Mouse (Mus musculus) right cerebral cortex, postnatal 10 days (tissue): ENCODE results near the gene Tmem179.

Source experiments
- DNase-seq, 2 experiments: peaks; one replicate each; pipeline ENCODE4 v3.0.0; 2021; ENCODE audit warnings: low spot score in 2 of 2

Tmem179 gene

DNA sequence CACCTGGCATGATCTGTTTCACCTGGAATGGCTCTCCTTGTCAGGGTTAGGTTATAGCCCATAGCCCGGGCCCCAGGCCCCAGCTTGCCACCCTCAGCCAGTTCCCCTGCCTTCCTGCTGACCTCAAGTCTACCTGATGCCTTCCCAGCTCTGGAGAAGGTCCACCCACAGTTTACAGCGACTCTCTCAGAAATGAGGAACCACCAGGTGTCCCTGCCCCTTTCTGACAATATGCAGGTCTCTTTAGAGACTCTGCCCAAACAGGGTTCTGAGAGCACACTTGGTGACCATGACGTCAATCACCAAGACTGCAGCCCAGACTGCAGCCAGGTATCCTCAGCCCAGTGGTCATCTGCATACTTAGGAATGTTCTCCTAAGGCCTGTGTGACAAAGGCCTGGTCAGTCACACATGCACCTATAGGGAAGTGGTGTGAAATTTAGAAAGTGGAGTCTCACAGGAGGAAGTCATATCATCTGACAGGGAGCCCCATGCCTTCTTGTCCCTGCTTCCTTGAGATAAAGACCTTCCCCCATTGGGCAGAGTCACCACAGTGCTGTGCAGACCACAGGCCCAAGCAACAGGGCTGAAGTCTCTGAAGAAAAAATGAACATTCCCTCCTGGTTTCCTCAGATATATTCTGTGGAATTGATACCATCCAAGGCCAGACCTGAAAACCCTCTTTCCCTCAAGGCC, 52.6 kb downstream of the Tmem179 start:
- no peak for DNase-seq

DNA sequence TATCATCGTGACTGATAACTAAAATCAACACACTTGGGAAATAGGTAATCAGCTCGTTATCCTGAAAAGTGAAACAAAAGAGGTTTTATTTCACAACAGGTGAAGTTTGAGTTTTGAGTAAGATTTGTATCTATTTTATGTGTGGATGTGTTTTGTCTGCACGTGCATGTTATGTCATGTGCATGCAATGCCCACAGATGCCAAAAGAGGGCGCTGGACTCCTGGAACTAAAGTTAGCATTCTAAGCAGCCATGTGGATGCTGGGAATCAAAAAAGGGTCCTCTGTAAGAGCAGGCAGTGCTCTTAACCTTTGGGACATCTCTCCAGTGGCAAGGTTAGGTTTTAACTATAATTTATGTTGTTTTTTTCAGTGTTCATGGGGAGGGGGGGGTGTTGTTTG, 53.3 kb downstream of the Tmem179 start:
- no peak for DNase-seq

DNA sequence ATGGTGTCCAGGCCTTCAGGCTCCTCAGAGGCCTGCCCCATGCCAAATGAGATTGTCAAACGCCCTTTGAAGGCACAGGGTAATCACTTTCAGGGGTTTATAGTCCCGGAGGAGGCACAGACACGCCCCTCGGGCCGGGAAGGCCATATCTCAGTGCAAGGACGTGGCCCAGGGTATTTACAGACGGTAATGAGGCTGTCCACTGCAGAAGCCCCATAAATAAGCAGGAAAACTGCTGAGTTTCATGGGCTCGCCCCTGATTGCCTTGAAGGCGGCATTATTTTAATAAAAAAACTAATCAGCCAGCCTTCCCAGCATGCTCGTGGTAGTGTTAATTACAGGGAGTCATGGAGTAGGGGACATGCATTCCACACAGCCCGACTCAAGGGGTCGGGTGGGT, 54.1 kb downstream of the Tmem179 start:
- DNase-seq, result no peak

DNA sequence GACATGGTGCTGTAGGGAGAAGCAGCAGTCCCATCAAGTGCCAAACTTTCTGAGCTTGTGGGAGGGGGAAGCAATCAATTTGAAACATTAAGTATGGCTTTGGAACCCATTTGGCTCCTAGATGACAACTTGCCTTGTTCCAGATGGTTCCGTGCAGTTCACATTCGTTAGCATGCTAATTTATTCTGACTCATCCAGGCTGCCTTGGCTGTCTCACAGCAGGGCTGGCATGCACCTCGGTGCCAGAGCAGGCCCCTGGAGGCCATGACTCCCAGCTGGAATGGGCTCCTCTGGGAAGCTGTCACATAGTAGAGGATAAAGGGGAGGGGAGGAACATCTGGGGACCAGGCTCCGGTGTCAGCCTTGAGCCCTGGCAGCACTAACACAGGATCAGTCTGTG, 58.7 kb downstream of the Tmem179 start:
- peak; percentile 85 to 91 for DNase-seq

DNA sequence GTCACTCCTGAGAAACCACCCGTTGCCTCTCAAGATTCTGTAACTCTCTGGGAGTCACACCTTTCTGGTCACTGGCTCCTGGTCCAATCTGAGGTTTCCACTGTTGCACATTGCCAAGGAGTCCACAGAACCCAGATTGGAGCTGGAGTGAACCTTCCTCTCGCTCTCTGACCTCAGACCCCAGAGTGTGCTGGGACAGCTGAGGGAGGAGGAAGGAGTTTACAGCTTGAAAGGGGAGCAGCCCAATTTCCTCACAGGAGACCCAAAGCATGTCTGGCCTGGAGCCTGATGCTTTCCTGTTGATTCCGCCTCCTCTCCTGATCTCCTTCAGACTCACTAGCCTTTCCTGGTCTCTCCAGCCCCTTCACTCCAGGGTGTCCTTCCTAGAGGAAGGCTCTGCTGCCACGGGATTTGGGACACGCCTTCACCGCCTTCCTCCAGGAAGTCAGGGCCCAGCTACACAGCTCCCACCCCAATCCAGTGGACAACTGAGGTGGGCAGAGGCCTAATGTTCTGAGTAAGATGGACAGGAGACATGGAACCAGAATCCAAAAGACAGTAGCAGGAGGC, 60.3 kb downstream of the Tmem179 start:
- DNase-seq, result no peak

DNA sequence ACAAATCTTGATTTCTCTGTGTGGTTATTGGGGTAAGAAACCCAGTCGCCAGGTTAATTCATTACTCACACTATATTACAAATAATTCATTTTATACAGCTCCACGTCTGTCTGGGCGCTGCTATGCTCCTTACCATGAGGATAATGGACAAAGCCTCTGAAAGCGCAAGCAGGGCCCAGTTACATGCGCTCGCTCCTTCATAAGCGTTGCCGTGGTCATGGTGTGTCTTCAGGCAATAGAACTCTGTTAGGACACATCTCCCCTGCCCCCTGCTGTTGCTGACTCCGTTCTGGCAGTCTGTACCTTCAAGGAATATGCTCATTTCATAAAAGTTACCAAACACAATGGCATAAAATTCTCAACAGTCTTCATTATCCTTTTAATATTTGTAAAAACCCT, 64.7 kb downstream of the Tmem179 start:
- no peak for DNase-seq

DNA sequence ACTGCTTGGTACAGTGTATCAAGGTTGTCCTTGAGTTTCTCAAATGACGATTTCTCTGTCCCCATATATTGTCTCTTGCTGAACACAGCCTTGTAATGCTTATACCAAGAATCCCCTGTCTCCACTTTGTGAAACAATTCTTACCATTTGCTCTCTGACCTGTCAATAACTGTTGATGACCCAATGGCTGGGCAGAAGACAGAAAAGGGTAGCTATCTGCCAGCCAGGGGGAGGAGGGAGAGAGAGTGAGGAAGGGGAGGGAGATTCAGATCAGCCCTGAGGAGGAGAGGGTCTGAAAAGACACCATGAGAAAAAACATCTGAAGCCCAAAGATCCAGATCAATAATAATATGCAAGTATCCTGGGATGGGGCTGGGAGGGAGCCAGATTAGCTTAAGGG, 65.2 kb downstream of the Tmem179 start:
- DNase-seq, result no peak

DNA sequence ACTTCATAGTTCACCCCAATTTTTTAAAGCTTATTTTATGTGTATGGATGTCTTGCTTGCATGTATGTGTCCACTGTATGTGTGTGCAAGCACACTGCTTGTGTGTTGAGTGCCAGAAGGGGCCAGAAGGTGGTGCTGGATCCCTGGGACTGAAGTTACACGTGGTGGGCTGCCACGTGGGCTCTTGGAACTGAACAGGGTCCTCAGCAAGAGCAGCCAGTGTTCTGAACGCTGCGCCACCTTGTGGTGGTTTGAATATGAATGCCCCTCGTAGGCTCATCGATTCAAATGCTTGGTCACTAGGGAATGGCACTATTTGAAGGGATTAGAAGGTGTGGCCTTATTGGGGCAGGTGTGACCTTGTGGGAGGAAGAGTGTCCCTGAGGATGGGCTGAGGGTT, 65.7 kb downstream of the Tmem179 start:
- DNase-seq, result peak; percentile 56 to 65
